20 mouse cellular contexts compared by ENCODE assay signal in genomic region chr7:97707123-97707522, GRCm38 (mm10). TPM values are rescaled to one million over a fixed set of nuclear protein-coding genes. Genes with fewer than 3 reads are reported as not detected.
DNase-seq lines count a peak whose midpoint lies in the region; ATAC-seq and TF ChIP-seq lines count a peak whose summit lies in the region.
"Had no signal": no experiment of that assay in that cellular context is flagged by ENCODE, and none has a peak within 500 bp of the region (broad histone marks: within the 10 kb centered on the region; RNA-seq: fewer than 3 reads in every experiment).

No protein-coding gene starts in this region.

- no peaks in the 10 kb centered on the region for H3K27me3 ChIP-seq in kidney, embryonic 15.5 days
- no peaks in the 10 kb centered on the region for H3K27me3 ChIP-seq in intestine, postnatal 0 days (replicated peaks; ENCODE audit: control insufficient read depth, insufficient read depth, low read length)
- H3K27me3 ChIP-seq: hindbrain, embryonic 15.5 days had no signal

- no peaks in the 10 kb centered on the region for H3K9me3 ChIP-seq in kidney, embryonic 15.5 days (replicated peaks)
- H3K9me3 ChIP-seq in intestine, postnatal 0 days (ENCODE audit: control insufficient read depth) = no peaks in the 10 kb centered on the region
- H3K9me3 ChIP-seq: hindbrain, embryonic 15.5 days; limb, embryonic 10.5 days had no signal

- DNase-seq in cerebellum, adult 11-12 months = peak; percentile 31
- DNase-seq in kidney, adult 18-20 months = peak; percentile 24
- peak; percentile 51 for DNase-seq in MN1 (ENCODE audit: low spot score)
- DNase-seq in cerebellum, adult 9-11 months = peak; percentile 25
- DNase-seq: heart, postnatal 10 days; layer of hippocampus, postnatal 36 days; right cerebral cortex, postnatal 4 days; thymus, adult 2 months had no signal

- no peak for TF ChIP-seq CTCF in intestine, postnatal 0 days (IDR thresholded peaks at IDR 0.05; ENCODE audit: low read depth)

- peaks cover 37% of the 10 kb centered on the region for H3K36me3 ChIP-seq in kidney, embryonic 15.5 days
- peaks cover 17% of the 10 kb centered on the region for H3K36me3 ChIP-seq in intestine, postnatal 0 days (ENCODE audit: control insufficient read depth, insufficient read depth)

- ATAC-seq in cerebellum, adult (ENCODE audit: insufficient number of reproducible peaks, low FRiP score, low TSS enrichment) = no peak
- no peak for ATAC-seq in kidney, embryonic 15.5 days (replicated peaks; ENCODE audit: low FRiP score)
- no peak for ATAC-seq in megakaryocyte, adult 5-6 weeks (ENCODE audit: poor library complexity, severe bottlenecking)
- ATAC-seq in intestine, postnatal 0 days = no peak
- ATAC-seq: forebrain, embryonic 16.5 days; lung, postnatal 0 days had no signal

- H3K9ac ChIP-seq in kidney, embryonic 15.5 days = no peak overlapping the region
- H3K9ac ChIP-seq in intestine, postnatal 0 days (ENCODE audit: low read depth, low read length) = no peak overlapping the region
- H3K9ac ChIP-seq: hindbrain, embryonic 15.5 days; liver, embryonic 14.5 days had no signal

- no peak overlapping the region for H3K4me2 ChIP-seq in kidney, embryonic 15.5 days
- H3K4me2 ChIP-seq in intestine, postnatal 0 days (replicated peaks; ENCODE audit: low read depth) = no peak overlapping the region
- H3K4me2 ChIP-seq: hindbrain, embryonic 15.5 days had no signal

- H3K4me3 ChIP-seq in kidney, embryonic 15.5 days (replicated peaks) = no peak overlapping the region
- H3K4me3 ChIP-seq in intestine, postnatal 0 days (ENCODE audit: low read depth, low read length) = no peak overlapping the region
- H3K4me3 ChIP-seq: erythroblast, embryonic 14.5 days; hindbrain, embryonic 15.5 days; limb, embryonic 10.5 days had no signal

- no peaks in the 10 kb centered on the region for H3K4me1 ChIP-seq in kidney, embryonic 15.5 days
- H3K4me1 ChIP-seq in intestine, postnatal 0 days (replicated peaks; ENCODE audit: control insufficient read depth, insufficient read depth, low read length) = no peaks in the 10 kb centered on the region
- H3K4me1 ChIP-seq: limb, embryonic 10.5 days had no signal

- WGBS in kidney, embryonic 15.5 days = 86% methylated on average over 4 of the region's 4 CpGs
- 83% methylated on average over 4 of the region's 4 CpGs for WGBS in intestine, postnatal 0 days

- no peak overlapping the region for H3K27ac ChIP-seq in kidney, embryonic 15.5 days
- no peak overlapping the region for H3K27ac ChIP-seq in intestine, postnatal 0 days (ENCODE audit: low read depth, low read length)
- H3K27ac ChIP-seq: hindbrain, embryonic 15.5 days; kidney, postnatal 0 days; limb, embryonic 10.5 days; liver, embryonic 14.5 days had no signal

RNA-seq across cellular contexts. Expression of gene Clns1a, which starts 10.7 kb away (rescaled TPM):
- 193 and 202 TPM in 2 replicates for polyA plus RNA-seq in kidney, embryonic 15.5 days (2015; fragmentation: Nextera tagmentation; extraction: Ambion mirVana)
- total RNA-seq in megakaryocyte, adult 5-6 weeks (2015) = 92.5 and 97.6 TPM in 2 replicates
- total RNA-seq in megakaryocyte, adult 5-6 weeks (2017) = 95.1 and 105 TPM in 2 replicates
- polyA plus RNA-seq in intestine, postnatal 0 days (2015; fragmentation: Nextera tagmentation; extraction: Ambion mirVana) = 60.9 and 65.2 TPM in 2 replicates

RNA-seq across cellular contexts. Expression of gene Aqp11, which starts 31.0 kb away (rescaled TPM):
- 16.5 and 18.5 TPM in 2 replicates for polyA plus RNA-seq in kidney, embryonic 15.5 days (2015; fragmentation: Nextera tagmentation; extraction: Ambion mirVana)
- 0.23 and 0.42 TPM in 2 replicates for total RNA-seq in megakaryocyte, adult 5-6 weeks (2015)
- 0.04 TPM in 2 replicates for total RNA-seq in megakaryocyte, adult 5-6 weeks (2017)
- polyA plus RNA-seq in intestine, postnatal 0 days (2015; fragmentation: Nextera tagmentation; extraction: Ambion mirVana) = 167 and 184 TPM in 2 replicates
- total RNA-seq: monocyte, adult 5-6 weeks had no signal
